Mouse (Mus musculus) liver, postnatal 0 days (tissue): ENCODE measurements around the gene Prkag2.

Experiments used
- CTCF ChIP-seq: sonication (generic); IDR thresholded peaks from 2 replicates; pipeline ENCODE4 v1.5.1; 2016; ENCODE audit warnings: antibody characterized with exemption, low read depth
- EP300 ChIP-seq: IDR thresholded peaks from 2 replicates; pipeline ENCODE4 v1.6.1; 2016; ENCODE audit warnings: antibody characterized with exemption, low read depth, mild to moderate bottlenecking

- TF ChIP-seq EP300 (no peak), CTCF (no peak)
These were observed 126.7 kb downstream of the Prkag2 start for GRCm38 (mm10) chr5:24973672-24974225.
